ENCODE assay signal across 8 mouse cellular contexts in the genomic region with DNA sequence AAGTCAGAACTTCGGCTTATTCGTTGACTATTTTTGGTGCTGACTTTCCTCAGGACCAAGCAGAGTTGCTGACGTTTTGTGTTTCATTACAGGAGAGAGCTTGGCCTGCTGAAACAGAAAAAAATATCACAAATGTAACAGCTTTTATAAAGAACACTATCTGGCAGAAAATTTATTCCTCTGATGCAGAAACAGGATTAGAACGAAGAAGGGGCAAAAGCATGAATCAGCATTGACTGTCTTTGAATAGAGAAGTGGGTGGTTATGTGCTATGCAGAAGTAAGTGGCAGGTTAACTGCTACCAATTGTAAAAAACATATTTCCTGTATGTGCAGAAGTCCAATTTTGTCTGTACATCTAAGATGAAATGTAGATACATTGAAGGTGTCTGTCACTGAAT.
"Had no signal": no experiment of that assay in that cellular context is flagged by ENCODE, and none has a peak within 500 bp of the region (broad histone marks: within the 10 kb centered on the region; RNA-seq: fewer than 3 reads in every experiment).

No protein-coding gene starts in this region.

- DNase-seq: liver, postnatal 0 days; lung, adult 2 months; lung, postnatal 14 days; lung, postnatal 36 days; right cerebral cortex, postnatal 14 days; thymus, adult 2 months; thymus, postnatal 25 days; thymus, postnatal 4 days had no signal
